Mouse (Mus musculus) kidney, embryonic 14.5 days (tissue): ENCODE data around the gene Golim4. TPM values are rescaled to one million over a fixed set of nuclear protein-coding genes. Genes with fewer than 3 reads are reported as not detected.

Experiments
- ATAC-seq: fragments of 200-750 bp; cut with Nextera tagmentation; 2 replicates; pipeline ENCODE4 v1.8.0; 2017; ENCODE audit warnings: moderate number of reproducible peaks, mild to moderate bottlenecking, moderate TSS enrichment, moderate library complexity; ENCODE audit not compliant: low FRiP score, low TSS enrichment
- H3K27ac ChIP-seq: fragments of 300-500 bp; sonication (generic); 2 replicates; pipeline ENCODE4 v1.5.1; 2014; ENCODE audit warnings: low read depth, mild to moderate bottlenecking, low read length, moderate library complexity, mixed read lengths
- H3K27me3 ChIP-seq: fragments of 300-500 bp; sonication (generic); 2 replicates; pipeline ENCODE4 v1.6.1; 2014; ENCODE audit warnings: mild to moderate bottlenecking, low read length; ENCODE audit not compliant: control insufficient read depth, insufficient read depth
- H3K36me3 ChIP-seq: fragments of 300-500 bp; sonication (generic); 2 replicates; pipeline ENCODE4 v1.6.1; 2014; ENCODE audit warnings: low read length, mixed read lengths; ENCODE audit not compliant: control insufficient read depth, insufficient read depth
- H3K4me1 ChIP-seq: fragments of 300-500 bp; sonication (generic); 2 replicates; pipeline ENCODE4 v1.6.1; 2014; ENCODE audit warnings: low read length, mixed read lengths; ENCODE audit not compliant: control insufficient read depth, insufficient read depth
- H3K4me2 ChIP-seq: fragments of 300-500 bp; sonication (generic); replicated peaks from 2 replicates; pipeline ENCODE4 v1.6.1; 2014; ENCODE audit warnings: low read depth, mild to moderate bottlenecking, low read length
- H3K4me3 ChIP-seq: fragments of 300-500 bp; sonication (generic); 2 replicates; pipeline ENCODE4 v1.5.1; 2014; ENCODE audit warnings: mild to moderate bottlenecking, low read length
- H3K9ac ChIP-seq: fragments of 300-500 bp; sonication (generic); 2 replicates; pipeline ENCODE4 v1.6.1; 2014; ENCODE audit warnings: low read depth, mild to moderate bottlenecking, low read length, moderate library complexity
- H3K9me3 ChIP-seq: fragments of 300-500 bp; sonication (generic); 2 replicates; pipeline ENCODE4 v1.6.1; 2016; ENCODE audit warnings: low read length; ENCODE audit not compliant: control insufficient read depth
- WGBS: fragments of 180-500 bp; shearing (Covaris S2); extraction: QIAGEN DNeasy Blood & Tissue Kit; methylation state at CpG from one replicate; pipeline ENCODE4 v1.1.7; 2014; 5-methylcytosine and 5-hydroxymethylcytosine counted together
- polyA plus RNA-seq: library from polyadenylated mRNA; unstranded; fragments of >200 nt; fragmentation: Nextera tagmentation; extraction: Ambion mirVana; gene quantifications from 2 replicates; pipeline ENCODE4 v1.2.1, GENCODE M21; 2014

Golim4 gene
- polyA plus RNA-seq, 1 experiment from 2014 or later: 51.7 TPM

DNA sequence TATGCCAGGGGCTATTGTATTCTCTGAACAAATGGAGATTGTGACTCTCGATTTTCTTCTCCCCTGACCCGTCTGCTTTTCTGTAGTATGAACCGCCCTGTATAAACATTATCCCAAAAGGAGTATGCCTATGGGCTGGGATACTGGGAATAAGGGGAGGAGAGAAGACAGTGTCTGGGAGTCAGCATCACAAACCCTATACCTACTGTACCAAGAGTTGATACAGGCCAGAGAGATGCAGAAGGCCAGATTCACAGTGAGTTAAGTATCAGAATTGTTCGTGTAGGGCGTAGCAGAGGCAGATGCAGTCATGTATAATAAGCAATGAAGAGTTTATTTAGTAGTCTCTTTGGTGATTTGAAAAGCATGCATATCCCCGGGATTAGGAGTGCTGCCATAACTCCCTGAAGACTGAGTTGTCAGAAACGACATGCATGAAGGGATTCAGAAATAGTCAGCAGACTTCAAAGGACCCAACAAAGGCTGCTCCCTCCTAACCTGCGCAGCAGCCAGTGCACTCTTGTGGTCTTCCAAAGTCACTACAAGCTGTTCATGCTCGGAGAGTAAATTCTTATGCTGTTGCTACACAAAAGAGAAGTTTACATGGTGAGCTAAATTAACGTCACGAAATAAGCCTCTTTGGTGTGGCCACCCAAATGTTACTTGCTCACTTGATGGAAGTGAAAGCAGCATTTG, 54.7 kb downstream of the Golim4 start:
- H3K36me3 ChIP-seq: peaks cover 11% of the 10 kb centered on the region; the same call in 1 of the 2 replicates
- H3K27ac ChIP-seq: no peak overlapping the region
- no peak overlapping the region for H3K4me2 ChIP-seq
- no peak for ATAC-seq
- H3K27me3 ChIP-seq: no peaks in the 10 kb centered on the region
- H3K4me3 ChIP-seq: no peak overlapping the region
- H3K4me1 ChIP-seq: no peaks in the 10 kb centered on the region
- no peaks in the 10 kb centered on the region for H3K9me3 ChIP-seq
- 83% methylated on average over 11 of the region's 11 CpGs for WGBS
- no peak overlapping the region for H3K9ac ChIP-seq

GRCm38 (mm10) chr3:75895075-75895474, 61.7 kb downstream of the Golim4 start:
- H3K4me3 ChIP-seq: no peak overlapping the region
- WGBS: 94% methylated on average over 5 of the region's 5 CpGs
- no peaks in the 10 kb centered on the region for H3K27me3 ChIP-seq
- H3K27ac ChIP-seq: no peak overlapping the region
- no peaks in the 10 kb centered on the region for H3K9me3 ChIP-seq
- no peak overlapping the region for H3K9ac ChIP-seq
- H3K4me2 ChIP-seq: no peak overlapping the region
- ATAC-seq: no peak
- no peaks in the 10 kb centered on the region for H3K4me1 ChIP-seq
- H3K36me3 ChIP-seq: peaks cover 34% of the 10 kb centered on the region

DNA sequence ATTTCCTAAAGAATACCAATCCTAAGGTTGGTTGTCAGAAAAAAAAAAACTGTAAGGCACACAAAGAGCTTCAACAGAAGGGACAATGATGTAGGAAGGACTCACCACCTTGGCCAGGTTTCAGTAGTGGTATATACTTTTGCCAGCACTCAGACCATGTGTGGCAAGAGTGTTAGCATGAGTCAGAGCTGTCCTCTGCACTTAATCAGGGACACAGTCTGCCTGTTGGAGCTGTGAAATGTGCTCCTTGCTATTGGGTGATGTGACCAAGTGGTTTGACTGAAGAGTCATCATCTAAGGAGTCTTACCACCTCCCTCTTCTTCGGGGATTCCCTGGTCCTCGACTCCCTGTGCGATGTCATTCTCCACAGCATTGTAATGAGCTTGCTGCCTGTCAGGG, 65.2 kb downstream of the Golim4 start:
- ATAC-seq: no peak
- no peak overlapping the region for H3K4me3 ChIP-seq
- 87% methylated on average over 3 of the region's 3 CpGs for WGBS
- no peak overlapping the region for H3K9ac ChIP-seq
- H3K4me1 ChIP-seq: no peaks in the 10 kb centered on the region
- H3K9me3 ChIP-seq: no peaks in the 10 kb centered on the region
- H3K4me2 ChIP-seq: no peak overlapping the region
- no peaks in the 10 kb centered on the region for H3K27me3 ChIP-seq
- H3K27ac ChIP-seq: no peak overlapping the region
- H3K36me3 ChIP-seq: peaks cover 47% of the 10 kb centered on the region

DNA sequence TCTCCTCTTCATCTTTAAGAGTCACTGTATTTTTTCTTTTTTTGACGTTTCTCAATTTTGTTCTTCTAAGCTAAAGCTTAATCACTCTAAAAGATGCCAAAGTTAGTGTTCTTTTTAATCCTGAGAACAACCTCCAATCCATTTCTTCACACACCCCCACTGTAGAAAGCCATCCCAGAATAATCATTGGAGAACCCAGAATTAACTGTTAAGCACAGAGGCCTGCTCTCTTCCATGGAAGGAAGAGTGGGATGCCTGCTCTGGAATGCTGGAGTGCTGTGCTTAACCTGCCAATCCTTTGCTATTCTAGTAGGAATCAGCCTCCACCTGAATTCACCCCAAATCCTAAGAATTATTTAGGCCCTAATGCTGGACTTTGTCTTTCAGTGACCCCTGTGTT, 67.4 kb downstream of the Golim4 start:
- Histone ChIP-seq H3K27ac (no peak overlapping the region), H3K27me3 (no peaks in the 10 kb centered on the region), H3K9me3 (no peaks in the 10 kb centered on the region), H3K4me1 (no peaks in the 10 kb centered on the region), H3K9ac (no peak overlapping the region), H3K36me3 (peaks cover 55% of the 10 kb centered on the region), H3K4me3 (no peak overlapping the region), H3K4me2 (no peak overlapping the region)
- no peak for ATAC-seq
- WGBS: 91% methylated on average over 1 of the region's 1 CpGs

GRCm38 (mm10) chr3:75881582-75881981, 75.2 kb downstream of the Golim4 start:
- Histone ChIP-seq H3K36me3 (peaks cover 37% of the 10 kb centered on the region), H3K9me3 (no peaks in the 10 kb centered on the region), H3K27me3 (no peaks in the 10 kb centered on the region), H3K4me3 (no peak overlapping the region), H3K9ac (no peak overlapping the region), H3K4me1 (no peaks in the 10 kb centered on the region), H3K27ac (no peak overlapping the region), H3K4me2 (no peak overlapping the region)
- no peak for ATAC-seq
- WGBS: 85% methylated on average over 1 of the region's 1 CpGs

GRCm38 (mm10) chr3:75879269-75879668, 77.5 kb downstream of the Golim4 start:
- H3K4me2 ChIP-seq: no peak overlapping the region
- H3K27ac ChIP-seq: no peak overlapping the region
- no peaks in the 10 kb centered on the region for H3K9me3 ChIP-seq
- H3K9ac ChIP-seq: no peak overlapping the region
- no peaks in the 10 kb centered on the region for H3K4me1 ChIP-seq
- no peak for ATAC-seq
- peaks cover 25% of the 10 kb centered on the region; the same call in 1 of the 2 replicates for H3K36me3 ChIP-seq
- WGBS: 91% methylated on average over 2 of the region's 2 CpGs
- H3K4me3 ChIP-seq: no peak overlapping the region
- H3K27me3 ChIP-seq: no peaks in the 10 kb centered on the region

GRCm38 (mm10) chr3:75868886-75869285, 87.9 kb downstream of the Golim4 start:
- Histone ChIP-seq H3K27ac (no peak overlapping the region), H3K4me2 (no peak overlapping the region), H3K9me3 (no peaks in the 10 kb centered on the region), H3K9ac (no peak overlapping the region), H3K4me1 (no peaks in the 10 kb centered on the region), H3K36me3 (no peaks in the 10 kb centered on the region), H3K4me3 (no peak overlapping the region), H3K27me3 (no peaks in the 10 kb centered on the region)
- ATAC-seq: peak; percentile 75; the same call in 1 of the 2 replicates
- WGBS: 30% methylated on average over 1 of the region's 1 CpGs

GRCm38 (mm10) chr3:75864203-75864602, 92.5 kb downstream of the Golim4 start:
- no peaks in the 10 kb centered on the region for H3K27me3 ChIP-seq
- no peaks in the 10 kb centered on the region for H3K9me3 ChIP-seq
- no peak overlapping the region for H3K27ac ChIP-seq
- no peak overlapping the region for H3K4me3 ChIP-seq
- H3K4me1 ChIP-seq: no peaks in the 10 kb centered on the region
- WGBS: 28% methylated on average over 2 of the region's 2 CpGs
- H3K4me2 ChIP-seq: no peak overlapping the region
- H3K9ac ChIP-seq: no peak overlapping the region
- no peaks in the 10 kb centered on the region for H3K36me3 ChIP-seq
- no peak for ATAC-seq

- no peak for ATAC-seq
Measured at GRCm38 (mm10) chr3:75861677-75862076, 95.1 kb downstream of the Golim4 start.

More at GRCm38 (mm10) chr3:75861677-75862076, 95.1 kb downstream of the Golim4 start:
- Histone ChIP-seq H3K9me3 (no peaks in the 10 kb centered on the region), H3K27me3 (no peaks in the 10 kb centered on the region), H3K36me3 (no peaks in the 10 kb centered on the region), H3K4me2 (no peak overlapping the region), H3K4me1 (no peaks in the 10 kb centered on the region), H3K27ac (no peak overlapping the region), H3K4me3 (no peak overlapping the region), H3K9ac (no peak overlapping the region)
- WGBS: 42% methylated on average over 4 of the region's 4 CpGs
